Mouse (Mus musculus): ENCODE data around the gene Gas2l3. TPM values are rescaled to one million over a fixed set of nuclear protein-coding genes. Genes with fewer than 3 reads are reported as not detected.

The Gas2l3 gene
- polyA plus RNA-seq, 1 experiment from 2014 or later, result 28.8 TPM

DNA sequence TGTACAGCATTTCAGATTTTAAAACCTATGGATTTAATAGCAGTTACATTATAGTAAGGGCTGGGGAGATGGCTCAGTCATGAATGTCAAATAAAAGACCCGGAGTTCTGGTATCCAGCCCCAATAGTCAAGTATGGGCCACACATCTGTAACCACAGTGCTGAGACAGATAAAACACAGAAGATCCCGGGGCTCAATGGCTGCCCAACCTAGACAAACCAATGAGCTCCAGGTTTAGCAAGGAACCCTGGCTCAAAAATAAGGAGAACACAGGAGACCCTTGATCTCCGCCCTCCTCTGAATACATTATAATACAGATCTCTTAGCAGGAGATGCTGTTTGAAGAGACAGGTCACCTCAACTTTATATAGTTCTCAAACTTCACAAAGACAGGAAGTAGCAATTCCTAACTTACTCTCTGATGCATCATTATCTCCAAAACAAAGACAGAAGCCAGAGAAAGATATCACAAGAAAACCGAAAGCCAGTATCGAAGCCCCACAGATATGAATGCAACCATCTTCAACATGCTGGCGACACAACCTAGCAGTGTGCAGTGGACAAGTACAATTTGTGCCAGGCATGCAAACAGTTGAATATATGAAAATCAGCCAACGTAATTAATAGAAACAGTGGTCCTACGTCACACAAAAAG lies 21.1 kb downstream of the Gas2l3 start:
- H3K9me3 ChIP-seq (ENCODE audit: low read depth, low read length), result no peaks in the 10 kb centered on the region
- ATAC-seq (ENCODE audit: insufficient read depth) (no peak), DNase-seq (no peak)
- no peak for TF ChIP-seq CTCF (IDR thresholded peaks at IDR 0.05; ENCODE audit: low read depth)
- no peak overlapping the region for H3K27ac ChIP-seq (ENCODE audit: low read depth)
- no peak overlapping the region for H3K9ac ChIP-seq
- H3K4me3 ChIP-seq (ENCODE audit: low read depth, low read length), result no peak overlapping the region
- H3K27me3 ChIP-seq (ENCODE audit: insufficient read depth, low read length), result no peaks in the 10 kb centered on the region
- no peak overlapping the region for H3K4me2 ChIP-seq
- no peaks in the 10 kb centered on the region for H3K4me1 ChIP-seq (ENCODE audit: insufficient read depth)
- WGBS, result 83% methylated on average over 8 of the region's 8 CpGs
- H3K36me3 ChIP-seq (ENCODE audit: insufficient read depth), result peaks cover 66% of the 10 kb centered on the region

GRCm38 (mm10) chr10:89417966-89418365 lies 25.8 kb downstream of the Gas2l3 start:
- no peaks in the 10 kb centered on the region for H3K27me3 ChIP-seq (ENCODE audit: insufficient read depth, low read length)
- no peak for TF ChIP-seq CTCF (IDR thresholded peaks at IDR 0.05; ENCODE audit: low read depth)
- H3K4me2 ChIP-seq, result no peak overlapping the region
- ATAC-seq (ENCODE audit: insufficient read depth) (no peak), DNase-seq (no peak)
- H3K9me3 ChIP-seq (ENCODE audit: low read depth, low read length), result no peaks in the 10 kb centered on the region
- no peak overlapping the region for H3K4me3 ChIP-seq (ENCODE audit: low read depth, low read length)
- 90% methylated on average over 2 of the region's 2 CpGs for WGBS
- peaks cover 65% of the 10 kb centered on the region for H3K36me3 ChIP-seq (ENCODE audit: insufficient read depth)
- H3K27ac ChIP-seq (ENCODE audit: low read depth), result no peak overlapping the region
- no peak overlapping the region for H3K9ac ChIP-seq
- no peaks in the 10 kb centered on the region for H3K4me1 ChIP-seq (ENCODE audit: insufficient read depth)

- DNase-seq (no peak), ATAC-seq (ENCODE audit: insufficient read depth) (no peak)
- Histone ChIP-seq H3K9me3 (ENCODE audit: low read depth, low read length) (no peaks in the 10 kb centered on the region), H3K4me3 (ENCODE audit: low read depth, low read length) (no peak overlapping the region), H3K27ac (ENCODE audit: low read depth) (no peak overlapping the region), H3K4me2 (no peak overlapping the region), H3K4me1 (ENCODE audit: insufficient read depth) (no peaks in the 10 kb centered on the region), H3K36me3 (ENCODE audit: insufficient read depth) (peaks cover 68% of the 10 kb centered on the region), H3K9ac (no peak overlapping the region), H3K27me3 (ENCODE audit: insufficient read depth, low read length) (no peaks in the 10 kb centered on the region)
- WGBS, result 77% methylated on average over 3 of the region's 3 CpGs
- TF ChIP-seq CTCF (IDR thresholded peaks at IDR 0.05; ENCODE audit: low read depth), result no peak
Measured at GRCm38 (mm10) chr10:89415478-89415877, 28.3 kb downstream of the Gas2l3 start.

DNA sequence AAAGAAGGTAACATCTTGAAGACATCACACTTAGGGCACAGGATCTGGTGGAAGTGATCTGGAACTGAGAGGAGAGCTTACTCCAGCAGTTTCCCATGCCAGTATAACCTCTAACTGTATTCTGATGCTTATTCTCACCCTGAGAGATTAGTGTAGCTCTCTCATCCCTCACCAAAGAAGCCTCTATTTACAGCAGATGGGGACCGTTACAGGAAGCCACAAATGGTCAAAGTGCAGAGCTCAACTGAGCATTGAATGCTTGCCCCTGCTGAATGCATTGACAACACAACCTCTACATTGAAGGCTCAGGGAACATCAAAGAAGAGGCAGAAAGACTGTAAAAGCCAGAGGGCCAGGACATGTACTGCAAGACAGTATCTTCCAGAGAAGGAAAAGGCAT lies 36.2 kb downstream of the Gas2l3 start:
- 55% methylated on average over 1 of the region's 1 CpGs for WGBS
- Histone ChIP-seq H3K4me2 (no peak overlapping the region), H3K36me3 (ENCODE audit: insufficient read depth) (peaks cover 19% of the 10 kb centered on the region), H3K4me3 (ENCODE audit: low read depth, low read length) (no peak overlapping the region), H3K27me3 (ENCODE audit: insufficient read depth, low read length) (no peaks in the 10 kb centered on the region), H3K4me1 (ENCODE audit: insufficient read depth) (no peaks in the 10 kb centered on the region), H3K27ac (ENCODE audit: low read depth) (no peak overlapping the region), H3K9ac (no peak overlapping the region), H3K9me3 (ENCODE audit: low read depth, low read length) (no peaks in the 10 kb centered on the region)
- TF ChIP-seq CTCF (IDR thresholded peaks at IDR 0.05; ENCODE audit: low read depth), result no peak
- DNase-seq, result no peak
- no peak; the same call in 1 of the 2 replicates for ATAC-seq (ENCODE audit: insufficient read depth)

DNA sequence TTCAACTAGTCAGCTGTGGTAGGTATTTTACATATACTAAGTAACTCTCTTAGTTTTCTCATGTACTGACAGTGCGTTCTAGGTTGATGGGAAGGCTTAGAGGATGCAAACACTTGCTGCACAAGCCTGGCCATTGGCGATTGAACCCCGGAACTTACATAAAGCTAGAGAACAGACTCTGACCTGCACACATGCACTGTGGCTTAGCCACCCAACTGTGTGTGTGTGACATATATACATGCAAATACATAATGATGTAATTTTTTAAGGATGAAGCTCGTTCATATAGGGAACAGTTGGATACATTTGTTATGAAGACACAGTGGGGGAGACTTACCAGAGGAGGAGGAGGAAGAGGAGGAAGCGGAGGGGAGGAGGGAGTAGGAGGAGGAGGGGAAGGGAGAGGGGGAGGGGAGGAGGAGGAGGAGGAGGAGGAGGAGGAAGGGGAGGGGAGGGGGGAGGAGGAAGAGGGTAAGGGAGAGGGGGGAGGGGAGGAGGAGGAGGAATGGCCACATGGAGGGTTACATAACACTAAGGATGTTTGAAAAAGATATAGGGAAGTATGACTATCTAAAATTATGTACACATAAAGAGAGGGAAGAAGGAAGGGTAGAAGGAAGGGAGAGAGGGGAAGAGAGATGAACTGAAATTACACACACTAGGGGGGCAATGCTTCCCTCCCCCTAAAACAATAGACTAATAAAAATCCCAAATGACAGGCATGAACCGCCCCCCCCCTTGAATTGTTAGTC lies 36.9 kb downstream of the Gas2l3 start:
- Histone ChIP-seq H3K9me3 (ENCODE audit: low read depth, low read length) (no peaks in the 10 kb centered on the region), H3K4me2 (no peak overlapping the region), H3K4me1 (ENCODE audit: insufficient read depth) (no peaks in the 10 kb centered on the region), H3K27ac (ENCODE audit: low read depth) (no peak overlapping the region), H3K36me3 (ENCODE audit: insufficient read depth) (peaks cover 16% of the 10 kb centered on the region), H3K27me3 (ENCODE audit: insufficient read depth, low read length) (no peaks in the 10 kb centered on the region), H3K9ac (no peak overlapping the region), H3K4me3 (ENCODE audit: low read depth, low read length) (no peak overlapping the region)
- TF ChIP-seq CTCF (IDR thresholded peaks at IDR 0.05; ENCODE audit: low read depth), result no peak
- WGBS, result 73% methylated on average over 5 of the region's 6 CpGs
- ATAC-seq (ENCODE audit: insufficient read depth), result no peak
- DNase-seq, result no peak

GRCm38 (mm10) chr10:89404936-89405335 lies 38.8 kb downstream of the Gas2l3 start:
- H3K4me2 ChIP-seq, result no peak overlapping the region
- no peaks in the 10 kb centered on the region for H3K4me1 ChIP-seq (ENCODE audit: insufficient read depth)
- ATAC-seq (ENCODE audit: insufficient read depth) (no peak), DNase-seq (no peak)
- TF ChIP-seq CTCF (IDR thresholded peaks at IDR 0.05; ENCODE audit: low read depth), result no peak
- H3K9ac ChIP-seq, result no peak overlapping the region
- H3K4me3 ChIP-seq (ENCODE audit: low read depth, low read length), result no peak overlapping the region
- H3K27ac ChIP-seq (ENCODE audit: low read depth), result no peak overlapping the region
- H3K27me3 ChIP-seq (ENCODE audit: insufficient read depth, low read length), result no peaks in the 10 kb centered on the region
- no peaks in the 10 kb centered on the region for H3K36me3 ChIP-seq (ENCODE audit: insufficient read depth)
- WGBS, result 63% methylated on average over 4 of the region's 4 CpGs
- H3K9me3 ChIP-seq (ENCODE audit: low read depth, low read length), result no peaks in the 10 kb centered on the region

GRCm38 (mm10) chr10:89400674-89401336 lies 43.0 kb downstream of the Gas2l3 start:
- Histone ChIP-seq H3K9ac (no peak overlapping the region), H3K4me2 (no peak overlapping the region), H3K27ac (ENCODE audit: low read depth) (no peak overlapping the region), H3K36me3 (ENCODE audit: insufficient read depth) (no peaks in the 10 kb centered on the region), H3K4me1 (ENCODE audit: insufficient read depth) (no peaks in the 10 kb centered on the region), H3K4me3 (ENCODE audit: low read depth, low read length) (no peak overlapping the region), H3K9me3 (ENCODE audit: low read depth, low read length) (no peaks in the 10 kb centered on the region), H3K27me3 (ENCODE audit: insufficient read depth, low read length) (no peaks in the 10 kb centered on the region)
- WGBS, result 77% methylated on average over 19 of the region's 19 CpGs
- ATAC-seq (ENCODE audit: insufficient read depth), result no peak
- no peak for TF ChIP-seq CTCF (IDR thresholded peaks at IDR 0.05; ENCODE audit: low read depth)
- DNase-seq, result peak; percentile 59
